Mouse (Mus musculus): ENCODE results near the gene Psmd7.

The Psmd7 gene

DNA sequence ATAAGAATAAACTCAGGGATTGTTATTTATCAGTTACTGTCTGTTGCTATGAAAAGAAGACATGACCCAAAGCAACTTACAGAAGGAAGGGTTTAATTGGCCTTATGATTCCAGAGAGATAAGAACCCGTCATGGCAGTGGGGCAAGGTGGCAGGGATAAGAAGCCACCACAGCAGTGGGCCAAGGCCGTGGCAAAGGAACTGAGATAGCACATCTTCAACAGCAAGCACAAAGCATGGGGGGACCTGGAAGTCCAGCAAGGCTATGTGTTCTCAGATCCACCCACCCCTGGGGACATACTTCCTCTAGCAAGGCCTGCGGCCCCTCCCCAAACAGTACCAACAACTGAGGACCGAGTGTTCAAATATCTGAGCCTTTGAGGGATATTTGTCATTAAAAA is 10.6 kb downstream of the Psmd7 start:
- peak; percentile 75 for DNase-seq

- DNase-seq = peak; percentile 97
These were observed 11.6 kb downstream of the Psmd7 start for GRCm38 (mm10) chr8:107576702-107577101.

GRCm38 (mm10) chr8:107574771-107575170 is 13.5 kb downstream of the Psmd7 start:
- DNase-seq = peak; percentile 87

DNA sequence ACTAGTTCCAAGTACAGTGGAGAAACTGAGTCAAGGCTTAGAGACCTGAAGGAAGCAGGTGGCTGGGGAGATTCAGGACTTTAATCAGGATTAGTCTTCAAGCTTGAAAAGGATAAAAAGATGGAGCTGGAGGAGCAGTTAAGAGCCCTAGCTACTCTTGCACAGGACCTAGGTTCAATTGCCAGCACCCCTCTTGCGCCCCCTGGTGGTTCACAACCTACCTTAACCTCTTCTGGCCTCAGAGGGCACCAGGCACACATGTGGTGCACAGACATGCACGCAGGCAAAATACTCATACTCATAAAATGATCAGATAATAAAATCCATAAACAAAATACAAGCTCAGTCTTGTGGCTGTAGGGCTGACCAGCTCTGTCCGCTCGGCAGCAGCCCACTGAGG is 15.8 kb downstream of the Psmd7 start:
- DNase-seq = peak; percentile 88

- DNase-seq = peak; percentile 63
These were observed 16.7 kb downstream of the Psmd7 start for GRCm38 (mm10) chr8:107571486-107572135.

DNA sequence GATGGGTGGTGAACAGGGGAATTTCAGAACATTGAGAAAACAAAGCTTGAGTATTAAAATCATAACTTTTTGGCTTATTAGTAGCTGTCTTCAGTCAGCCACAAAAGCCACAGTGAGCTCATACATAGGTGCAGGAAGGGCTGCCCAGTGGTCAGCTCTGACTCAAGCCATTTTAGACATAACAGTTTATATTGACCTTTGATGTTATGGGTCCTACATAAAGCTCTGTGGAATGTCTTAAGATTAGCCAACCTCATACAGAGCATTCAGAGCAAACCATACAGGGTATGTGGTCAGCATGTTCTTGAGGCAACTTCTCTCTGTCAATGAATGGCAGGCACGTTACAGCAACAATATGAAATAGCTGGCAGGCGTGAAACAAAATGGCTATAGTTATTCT is 17.2 kb downstream of the Psmd7 start:
- DNase-seq = peak; percentile 34

DNA sequence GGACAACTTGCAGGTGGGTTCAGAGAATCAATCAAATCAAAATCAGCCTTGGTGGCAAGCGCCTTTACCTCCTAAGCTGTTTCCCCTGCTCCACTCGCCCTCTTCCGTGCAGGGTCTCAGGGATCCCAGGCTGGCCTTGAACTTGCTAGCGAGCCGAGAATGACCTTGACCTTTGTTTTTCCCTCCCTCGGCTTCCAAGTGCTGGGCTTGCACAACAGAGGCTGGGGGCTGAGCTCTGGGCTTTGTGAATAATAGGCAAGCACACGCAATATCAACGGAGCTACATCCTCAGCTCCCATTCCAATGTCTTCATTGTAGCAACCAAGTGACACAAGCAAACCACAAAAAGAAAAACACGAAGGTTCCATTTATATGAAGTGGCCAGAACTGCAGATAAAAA is 26.1 kb downstream of the Psmd7 start:
- no peak for DNase-seq

GRCm38 (mm10) chr8:107560820-107561536 is 27.3 kb downstream of the Psmd7 start:
- DNase-seq = peak; percentile 89

DNA sequence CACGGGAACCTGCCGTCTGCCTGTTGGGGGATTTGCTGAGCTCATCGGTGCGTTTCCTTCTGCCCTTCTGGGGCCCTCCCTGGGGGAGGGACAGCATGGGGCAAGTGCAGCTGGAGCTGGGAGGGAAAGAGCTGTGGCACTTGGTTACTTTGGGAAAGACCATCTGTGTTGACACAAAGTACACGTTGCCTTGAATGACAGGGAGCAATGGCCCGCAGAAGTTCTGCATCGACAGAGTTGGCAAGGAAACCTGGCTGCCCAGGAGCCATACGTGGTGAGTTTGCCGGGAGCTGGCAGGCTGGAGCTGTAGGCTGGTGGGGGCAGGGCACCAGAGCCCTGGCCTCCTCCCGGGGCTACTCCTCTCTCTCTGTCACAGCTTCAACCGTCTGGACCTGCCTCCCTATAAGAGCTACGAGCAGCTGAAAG is 31.7 kb downstream of the Psmd7 start:
- no peak for DNase-seq

GRCm38 (mm10) chr8:107555231-107555630 is 33.0 kb downstream of the Psmd7 start:
- DNase-seq = no peak

- DNase-seq = no peak
These were observed 36.0 kb downstream of the Psmd7 start for GRCm38 (mm10) chr8:107552234-107552633.

DNA sequence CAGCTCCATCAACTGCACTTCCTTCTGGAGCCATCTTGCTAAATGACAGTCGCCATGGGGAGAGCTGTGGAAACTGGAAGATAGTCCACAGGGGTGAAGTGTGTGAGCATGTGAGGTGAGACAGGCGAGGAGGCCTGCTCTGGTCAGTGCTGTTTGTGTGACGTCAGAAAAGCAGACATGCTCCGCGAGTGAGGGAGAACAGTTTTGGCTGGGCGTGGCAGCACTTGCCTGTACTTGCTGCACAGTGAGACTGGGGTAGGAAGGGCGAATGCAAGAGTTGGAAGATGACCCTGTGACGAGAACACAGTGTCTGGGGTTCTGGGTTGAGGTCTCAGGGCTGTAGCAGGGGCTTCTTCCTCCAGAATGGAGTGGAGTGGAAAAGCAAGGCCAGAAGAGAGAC is 41.4 kb downstream of the Psmd7 start:
- no peak for DNase-seq

DNA sequence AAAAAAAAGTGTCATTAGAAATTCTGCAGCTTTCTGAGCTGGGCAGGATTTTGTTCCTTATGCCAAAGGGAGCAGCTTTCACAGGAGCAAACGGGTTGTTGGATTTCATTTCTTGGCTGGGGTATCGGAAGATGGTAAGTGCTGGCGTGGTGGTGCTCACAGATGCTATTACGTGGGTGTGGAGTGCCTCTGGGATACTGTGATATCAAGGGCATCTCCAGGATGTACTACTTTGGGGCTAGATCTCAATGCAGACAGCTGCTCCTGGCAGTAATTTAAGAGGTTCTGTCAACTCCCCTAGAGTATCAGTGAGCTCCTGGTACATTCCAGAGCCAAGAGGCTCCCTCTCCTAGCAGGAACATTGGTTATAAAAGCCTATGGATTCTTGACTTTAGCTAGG is 42.1 kb downstream of the Psmd7 start:
- no peak for DNase-seq

GRCm38 (mm10) chr8:107545621-107546152 is 42.6 kb downstream of the Psmd7 start:
- no peak for DNase-seq

- peak; percentile 95 for DNase-seq
These were observed 43.6 kb downstream of the Psmd7 start for GRCm38 (mm10) chr8:107544651-107545174.

GRCm38 (mm10) chr8:107544211-107544610 is 44.1 kb downstream of the Psmd7 start:
- no peak for DNase-seq

DNA sequence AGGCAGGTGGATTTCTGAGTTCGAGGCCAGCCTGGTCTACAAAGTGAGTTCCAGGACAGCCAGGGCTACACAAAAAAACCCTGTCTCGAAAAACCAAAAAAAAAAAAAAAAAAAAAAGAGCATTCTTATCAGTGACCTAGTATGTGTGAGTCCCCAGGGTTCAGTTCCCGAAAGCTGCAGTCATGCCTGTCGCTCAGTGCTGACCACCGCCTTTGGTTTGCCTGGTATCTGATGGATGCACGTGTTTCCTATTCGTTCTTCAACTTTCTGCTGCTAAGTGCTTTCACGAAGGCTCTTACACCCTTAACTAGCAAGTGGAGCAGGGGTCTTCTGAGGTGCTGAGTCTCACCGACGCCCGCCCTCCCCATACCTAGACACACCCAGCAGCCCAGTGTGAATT is 44.5 kb downstream of the Psmd7 start:
- no peak for DNase-seq

GRCm38 (mm10) chr8:107542151-107542550 is 46.1 kb downstream of the Psmd7 start:
- DNase-seq = peak; percentile 96

- no peak for DNase-seq
These were observed 46.9 kb downstream of the Psmd7 start for GRCm38 (mm10) chr8:107541369-107541768.

DNA sequence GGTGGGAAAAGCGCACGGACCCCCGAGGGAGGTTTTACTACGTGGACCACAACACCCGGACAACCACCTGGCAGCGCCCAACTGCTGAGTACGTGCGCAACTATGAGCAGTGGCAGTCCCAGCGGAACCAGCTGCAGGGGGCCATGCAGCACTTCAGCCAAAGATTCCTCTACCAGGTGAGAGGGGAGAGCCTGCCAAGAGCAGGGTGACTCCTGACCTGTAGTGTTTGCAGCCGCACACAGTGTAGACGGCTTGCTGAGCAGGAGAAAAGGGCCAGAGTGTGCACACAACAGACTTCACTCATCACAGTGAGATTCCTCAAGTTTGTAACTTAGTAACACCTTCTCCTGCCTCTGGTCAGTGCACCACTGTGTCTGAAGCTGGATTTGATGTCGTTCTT is 47.6 kb downstream of the Psmd7 start:
- no peak for DNase-seq

- no peak for DNase-seq
These were observed 50.8 kb downstream of the Psmd7 start for GRCm38 (mm10) chr8:107537472-107537871.
